Mouse (Mus musculus) midbrain, embryonic 13.5 days (tissue): Measurements from ENCODE around the gene Olfr213. TPM values are rescaled to one million over a fixed set of nuclear protein-coding genes. Genes with fewer than 3 reads are reported as not detected.

Experiments used
- polyA plus RNA-seq: library from polyadenylated mRNA; unstranded; fragments of >200 nt; fragmentation: Nextera tagmentation; extraction: Ambion mirVana; gene quantifications from 2 replicates; pipeline ENCODE4 v1.2.1, GENCODE M21; 2015

The Olfr213 gene
- polyA plus RNA-seq, 1 experiment from 2014 or later, result not detected

Other genes starting within 250 kb of the Olfr213 start
- gene March8, start 200.4 kb upstream of the Olfr213 start, polyA plus RNA-seq, result 68.5 and 68.9 TPM in 2 replicates
- 0.58 and 0.59 TPM in 2 replicates for gene Alox5, start 77.3 kb upstream of the Olfr213 start, polyA plus RNA-seq
- gene Olfr211, start 49.4 kb upstream of the Olfr213 start, polyA plus RNA-seq, result not detected in 2 replicates
- gene Olfr212, start 31.9 kb upstream of the Olfr213 start, polyA plus RNA-seq, result not detected in 2 replicates
- gene Gm5580, start 12.7 kb downstream of the Olfr213 start, polyA plus RNA-seq, result 0.38 and 1.0 TPM in 2 replicates
- gene Olfr214, start 15.8 kb downstream of the Olfr213 start, polyA plus RNA-seq, result not detected in 2 replicates
- gene Olfr215, start 45.7 kb downstream of the Olfr213 start, polyA plus RNA-seq, result not detected in 2 replicates
- gene Zfp422, start 90.5 kb downstream of the Olfr213 start, polyA plus RNA-seq, result 237 and 241 TPM in 2 replicates
- gene Depp1, start 112.2 kb downstream of the Olfr213 start, polyA plus RNA-seq, result 5.0 and 6.0 TPM in 2 replicates
- gene Rassf4, start 135.5 kb downstream of the Olfr213 start, polyA plus RNA-seq, result 15.3 and 21.8 TPM in 2 replicates
- gene Tmem72, start 178.5 kb downstream of the Olfr213 start, polyA plus RNA-seq, result 0.10 and 0.23 TPM in 2 replicates